Comparison of ENCODE assay signal across 8 mouse cellular contexts in genomic region chr15:89180571-89181229, GRCm38 (mm10). TPM values are rescaled to one million over a fixed set of nuclear protein-coding genes. Genes with fewer than 3 reads are reported as not detected.
DNase-seq lines count a peak whose midpoint lies in the region; ATAC-seq and TF ChIP-seq lines count a peak whose summit lies in the region.

TSS of gene Plxnb2 (minus strand) at chr15:89180788.

- WGBS in forebrain, embryonic 10.5 days = under 1% methylated on average over 67 of the region's 72 CpGs
- under 1% methylated on average over 67 of the region's 72 CpGs for WGBS in heart, embryonic 13.5 days
- WGBS in kidney, postnatal 0 days = under 1% methylated on average over 61 of the region's 72 CpGs
- WGBS in liver, embryonic 12.5 days (ENCODE audit: insufficient replicate concordance) = 2% methylated on average over 62 of the region's 72 CpGs

- no peaks in the 10 kb centered on the region; the same call in 1 of the 2 replicates for H3K27me3 ChIP-seq in forebrain, embryonic 10.5 days (ENCODE audit: poor library complexity, severe bottlenecking)
- H3K27me3 ChIP-seq in heart, embryonic 13.5 days (replicated peaks) = no peaks in the 10 kb centered on the region
- no peaks in the 10 kb centered on the region for H3K27me3 ChIP-seq in kidney, postnatal 0 days (ENCODE audit: insufficient read depth, low read length)
- H3K27me3 ChIP-seq in liver, embryonic 12.5 days (replicated peaks) = peaks cover 55% of the 10 kb centered on the region

- TF ChIP-seq CTCF in bone marrow macrophage, adult 2 months (IDR thresholded peaks at IDR 0.05; ENCODE audit: low read depth, low read length) = no peak
- no peak; the same call in 1 of the 2 replicates for TF ChIP-seq CTCF in kidney, postnatal 0 days (IDR thresholded peaks at IDR 0.05; ENCODE audit: low read depth)

- H3K9me3 ChIP-seq in forebrain, embryonic 10.5 days = no peaks in the 10 kb centered on the region
- H3K9me3 ChIP-seq in heart, embryonic 13.5 days = no peaks in the 10 kb centered on the region
- no peaks in the 10 kb centered on the region for H3K9me3 ChIP-seq in kidney, postnatal 0 days (replicated peaks; ENCODE audit: low read length)
- no peaks in the 10 kb centered on the region for H3K9me3 ChIP-seq in liver, embryonic 12.5 days (replicated peaks)

- peak within 1 kb of the TSS; percentile 77 for H3K4me3 ChIP-seq in bone marrow macrophage, adult 2 months (ENCODE audit: insufficient read depth, low read length)
- H3K4me3 ChIP-seq in forebrain, embryonic 10.5 days = peak within 1 kb of the TSS; percentile 83
- H3K4me3 ChIP-seq in heart, embryonic 13.5 days = peak within 1 kb of the TSS; percentile 82
- H3K4me3 ChIP-seq in kidney, postnatal 0 days (replicated peaks; ENCODE audit: low read depth, low read length) = peak within 1 kb of the TSS; percentile 65
- H3K4me3 ChIP-seq in liver, embryonic 12.5 days = peak within 1 kb of the TSS; percentile 64

- ATAC-seq in heart, embryonic 13.5 days (ENCODE audit: extremely low read depth, insufficient number of reproducible peaks, low FRiP score, low TSS enrichment) = peak; percentile 79
- ATAC-seq in kidney, postnatal 0 days (replicated peaks; ENCODE audit: low FRiP score, low read depth) = peak; percentile 75
- peak; percentile 58 for ATAC-seq in liver, embryonic 12.5 days

- H3K36me3 ChIP-seq in forebrain, embryonic 10.5 days (replicated peaks) = peaks cover 38% of the 10 kb centered on the region
- H3K36me3 ChIP-seq in heart, embryonic 13.5 days = peaks cover 4% of the 10 kb centered on the region; the same call in 1 of the 2 replicates
- no peaks in the 10 kb centered on the region for H3K36me3 ChIP-seq in kidney, postnatal 0 days (ENCODE audit: insufficient read depth, low read length)
- H3K36me3 ChIP-seq in liver, embryonic 12.5 days = peaks cover 4% of the 10 kb centered on the region; the same call in 1 of the 2 replicates

- peak within 1 kb of the TSS; percentile 96 for H3K9ac ChIP-seq in heart, embryonic 13.5 days
- H3K9ac ChIP-seq in kidney, postnatal 0 days (ENCODE audit: low read depth, low read length) = peak within 1 kb of the TSS; percentile 73
- peak within 1 kb of the TSS; percentile 63 for H3K9ac ChIP-seq in liver, embryonic 12.5 days

- no peak for TF ChIP-seq POLR2A in bone marrow macrophage, adult 2 months (IDR thresholded peaks at IDR 0.05; ENCODE audit: borderline replicate concordance, low read depth, low read length)

- peak within 1 kb of the TSS; percentile 99 for H3K27ac ChIP-seq in bone marrow macrophage, adult 2 months (ENCODE audit: insufficient read depth, low read depth, low read length)
- H3K27ac ChIP-seq in forebrain, embryonic 10.5 days = peak within 1 kb of the TSS; percentile 98
- H3K27ac ChIP-seq in heart, embryonic 13.5 days (replicated peaks) = peak within 1 kb of the TSS; percentile 95
- peak within 1 kb of the TSS; percentile 93 for H3K27ac ChIP-seq in kidney, postnatal 0 days
- peak within 1 kb of the TSS; percentile 46 for H3K27ac ChIP-seq in liver, embryonic 12.5 days

- peaks cover 45% of the 10 kb centered on the region for H3K4me1 ChIP-seq in bone marrow macrophage, adult 2 months (ENCODE audit: control insufficient read depth, insufficient read depth, low read length)
- peaks cover 92% of the 10 kb centered on the region for H3K4me1 ChIP-seq in forebrain, embryonic 10.5 days
- H3K4me1 ChIP-seq in heart, embryonic 13.5 days = peaks cover 62% of the 10 kb centered on the region
- peaks cover 39% of the 10 kb centered on the region for H3K4me1 ChIP-seq in kidney, postnatal 0 days (replicated peaks; ENCODE audit: insufficient read depth, low read length)
- H3K4me1 ChIP-seq in liver, embryonic 12.5 days = peaks cover 69% of the 10 kb centered on the region

- DNase-seq in CD4-positive helper T cell, adult 2 months (ENCODE audit: low read depth, low spot score) = peak; percentile 26
- DNase-seq in forebrain, embryonic 10.5 days (ENCODE audit: extremely low spot score, low spot score) = peak; percentile 88
- peak; percentile 94 for DNase-seq in kidney, postnatal 0 days (ENCODE audit: low spot score)
- DNase-seq in neural tube, embryonic 10.5 days (ENCODE audit: extremely low spot score, low spot score) = peak; percentile 86
- peak; percentile 76 to 88 for DNase-seq in urinary bladder, adult 18-20 months (ENCODE audit: low spot score in 2 of 2)

- peak within 1 kb of the TSS; percentile 92 for H3K4me2 ChIP-seq in heart, embryonic 13.5 days
- peak within 1 kb of the TSS; percentile 73 for H3K4me2 ChIP-seq in kidney, postnatal 0 days (ENCODE audit: low read length)
- peak within 1 kb of the TSS; percentile 77 for H3K4me2 ChIP-seq in liver, embryonic 12.5 days

RNA-seq across cellular contexts. Expression of gene Plxnb2, which starts in this region (rescaled TPM):
- polyA plus RNA-seq in bone marrow macrophage, adult 2 months (2012; ENCODE audit: insufficient read depth, insufficient read length, missing spikeins) = 432 and 457 TPM in 2 replicates
- 144 and 155 TPM in 2 replicates for polyA plus RNA-seq in forebrain, embryonic 10.5 days (2016; fragmentation: Nextera tagmentation; extraction: Ambion mirVana)
- polyA plus RNA-seq in heart, embryonic 13.5 days (2015; fragmentation: Nextera tagmentation; extraction: Ambion mirVana) = 84.6 and 99.0 TPM in 2 replicates
- 126 and 130 TPM in 2 replicates for polyA plus RNA-seq in kidney, postnatal 0 days (2015; fragmentation: Nextera tagmentation; extraction: Ambion mirVana)
- polyA plus RNA-seq in liver, embryonic 12.5 days (2016; fragmentation: Nextera tagmentation; extraction: Ambion mirVana) = 38.5 and 38.8 TPM in 2 replicates

Comparison
In these comparisons a context has a peak if more than half of its experiments do, and no peak if none do; other contexts are left out.
1. Peak in every context shown above with its lines: DNase-seq, ATAC-seq, H3K4me3 ChIP-seq and H3K27ac ChIP-seq.
2. DNase-seq: peak in every context shown above with its lines; median percentile 94 in kidney, postnatal 0 days; 88 in forebrain, embryonic 10.5 days; 86 in neural tube, embryonic 10.5 days; 82 in urinary bladder, adult 18-20 months; 26 in CD4-positive helper T cell, adult 2 months.
3. H3K27ac ChIP-seq: peak in every context shown above with its lines; median percentile 99 in bone marrow macrophage, adult 2 months; 98 in forebrain, embryonic 10.5 days; 95 in heart, embryonic 13.5 days; 93 in kidney, postnatal 0 days; 46 in liver, embryonic 12.5 days.